Mouse (Mus musculus): ENCODE results near the gene AC124502.3. TPM values are rescaled to one million over a fixed set of nuclear protein-coding genes. Genes with fewer than 3 reads are reported as not detected.
A peak's percentile ranks its signal among the peaks of the same experiment; 100 is the strongest.

The AC124502.3 gene
- polyA plus RNA-seq, 1 experiment from 2014 or later = 2.2 TPM

- Histone ChIP-seq H3K4me2 (peak overlapping the region; percentile 98), H3K4me1 (peaks cover 28% of the 10 kb centered on the region), H3K27ac (peak overlapping the region; percentile 82), H3K4me3 (replicated peaks) (peak overlapping the region; percentile 64), H3K9ac (peak overlapping the region; percentile 88), H3K9me3 (no peaks in the 10 kb centered on the region), H3K36me3 (no peaks in the 10 kb centered on the region), H3K27me3 (replicated peaks) (no peaks in the 10 kb centered on the region)
- WGBS = 3% methylated on average over 32 of the region's 32 CpGs
- ATAC-seq (ENCODE audit: insufficient read depth, low FRiP score, low read depth) = peak; percentile 33; the same call in 1 of the 2 replicates
Observed at GRCm38 (mm10) chr19:5037678-5038571, 766 bp upstream of the AC124502.3 start.

GRCm38 (mm10) chr19:5039301-5040114 is 817 bp downstream of the AC124502.3 start:
- ATAC-seq (ENCODE audit: insufficient read depth, low FRiP score, low read depth) = 0 out of 2 replicates have a peak, but pooled peaks have one; percentile 1
- H3K4me1 ChIP-seq = peaks cover 29% of the 10 kb centered on the region
- no peaks in the 10 kb centered on the region for H3K36me3 ChIP-seq
- peak overlapping the region; percentile 88 for H3K9ac ChIP-seq
- peak overlapping the region; percentile 82; the same call in 1 of the 2 replicates for H3K27ac ChIP-seq
- WGBS = 14% methylated on average over 41 of the region's 41 CpGs
- peak overlapping the region; percentile 64 for H3K4me3 ChIP-seq (replicated peaks)
- no peaks in the 10 kb centered on the region for H3K9me3 ChIP-seq
- no peaks in the 10 kb centered on the region for H3K27me3 ChIP-seq (replicated peaks)
- peak overlapping the region; percentile 98 for H3K4me2 ChIP-seq

- peak within 1 kb of the TSS; percentile 68 for H3K9ac ChIP-seq
- H3K4me2 ChIP-seq = peak within 1 kb of the TSS; percentile 98
- no peaks in the 10 kb centered on the region for H3K9me3 ChIP-seq
- peak within 1 kb of the TSS; percentile 57 for H3K27ac ChIP-seq
- H3K27me3 ChIP-seq (replicated peaks) = no peaks in the 10 kb centered on the region
- WGBS = 4% methylated on average over 40 of the region's 40 CpGs
- H3K4me1 ChIP-seq = peaks cover 29% of the 10 kb centered on the region
- peak; percentile 72 for ATAC-seq (ENCODE audit: insufficient read depth, low FRiP score, low read depth)
- no peaks in the 10 kb centered on the region for H3K36me3 ChIP-seq
- H3K4me3 ChIP-seq (replicated peaks) = peak within 1 kb of the TSS; percentile 64
Observed at GRCm38 (mm10) chr19:5040862-5041523, 2.3 kb downstream of the AC124502.3 start, which contains the start of gene Brms1. TSS of gene Brms1 (plus strand) at chr19:5041354.

GRCm38 (mm10) chr19:5041588-5041987 is 2.9 kb downstream of the AC124502.3 start:
- peaks cover 29% of the 10 kb centered on the region for H3K4me1 ChIP-seq
- H3K9ac ChIP-seq = peak overlapping the region; percentile 68
- peak overlapping the region; percentile 98 for H3K4me2 ChIP-seq
- no peak for ATAC-seq (ENCODE audit: insufficient read depth, low FRiP score, low read depth)
- peak overlapping the region; percentile 64 for H3K4me3 ChIP-seq (replicated peaks)
- no peaks in the 10 kb centered on the region for H3K9me3 ChIP-seq
- H3K36me3 ChIP-seq = 0 out of 2 replicates have a peak, but pooled peaks cover 4% of the 10 kb centered on the region
- H3K27ac ChIP-seq = peak overlapping the region; percentile 57
- 2% methylated on average over 16 of the region's 16 CpGs for WGBS
- H3K27me3 ChIP-seq (replicated peaks) = no peaks in the 10 kb centered on the region

- 0 out of 2 replicates have a peak, but pooled peaks cover 18% of the 10 kb centered on the region for H3K36me3 ChIP-seq
- H3K4me1 ChIP-seq = peaks cover 19% of the 10 kb centered on the region
- no peak overlapping the region for H3K4me2 ChIP-seq
- ATAC-seq (ENCODE audit: insufficient read depth, low FRiP score, low read depth) = no peak
- no peaks in the 10 kb centered on the region for H3K27me3 ChIP-seq (replicated peaks)
- no peak overlapping the region for H3K4me3 ChIP-seq (replicated peaks)
- H3K9me3 ChIP-seq = no peaks in the 10 kb centered on the region
- WGBS = 77% methylated on average over 4 of the region's 4 CpGs
- no peak overlapping the region for H3K27ac ChIP-seq
- no peak overlapping the region for H3K9ac ChIP-seq
Observed at GRCm38 (mm10) chr19:5045531-5045930, 6.8 kb downstream of the AC124502.3 start.

- 0 out of 2 replicates have a peak, but pooled peaks cover 18% of the 10 kb centered on the region for H3K36me3 ChIP-seq
- 84% methylated on average over 14 of the region's 14 CpGs for WGBS
Observed at GRCm38 (mm10) chr19:5048138-5049056, 9.7 kb downstream of the AC124502.3 start.

GRCm38 (mm10) chr19:5049325-5049724 is 10.6 kb downstream of the AC124502.3 start:
- H3K9me3 ChIP-seq = no peaks in the 10 kb centered on the region
- H3K36me3 ChIP-seq = 0 out of 2 replicates have a peak, but pooled peaks cover 18% of the 10 kb centered on the region
- H3K9ac ChIP-seq = no peak overlapping the region
- no peak overlapping the region for H3K4me2 ChIP-seq
- H3K27me3 ChIP-seq (replicated peaks) = peaks cover 6% of the 10 kb centered on the region; the same call in 1 of the 2 replicates
- peaks cover 16% of the 10 kb centered on the region for H3K4me1 ChIP-seq
- 85% methylated on average over 6 of the region's 6 CpGs for WGBS
- no peak overlapping the region for H3K4me3 ChIP-seq (replicated peaks)
- no peak for ATAC-seq (ENCODE audit: insufficient read depth, low FRiP score, low read depth)
- H3K27ac ChIP-seq = no peak overlapping the region

More at GRCm38 (mm10) chr19:5048138-5049056, 9.7 kb downstream of the AC124502.3 start:
- Histone ChIP-seq H3K27me3 (replicated peaks) (peaks cover 4% of the 10 kb centered on the region; the same call in 1 of the 2 replicates), H3K4me3 (replicated peaks) (no peak overlapping the region), H3K9ac (no peak overlapping the region), H3K27ac (no peak overlapping the region), H3K4me2 (no peak overlapping the region), H3K4me1 (peaks cover 16% of the 10 kb centered on the region), H3K9me3 (no peaks in the 10 kb centered on the region)
- no peak for ATAC-seq (ENCODE audit: insufficient read depth, low FRiP score, low read depth)

GRCm38 (mm10) chr19:5050047-5050905 is 11.6 kb downstream of the AC124502.3 start, which contains the start of gene Rin1:
TSS of gene Rin1 (plus strand) at chr19:5050481.
- Histone ChIP-seq H3K4me2 (peak within 1 kb of the TSS; percentile 51), H3K9me3 (no peaks in the 10 kb centered on the region), H3K4me1 (peaks cover 16% of the 10 kb centered on the region), H3K36me3 (0 out of 2 replicates have a peak, but pooled peaks cover 18% of the 10 kb centered on the region), H3K27me3 (replicated peaks) (peaks cover 6% of the 10 kb centered on the region; the same call in 1 of the 2 replicates), H3K9ac (no peak within 1 kb of the TSS), H3K4me3 (replicated peaks) (peak within 1 kb of the TSS; percentile 35), H3K27ac (peak within 1 kb of the TSS; percentile 16)
- peak; percentile 36 for ATAC-seq (ENCODE audit: insufficient read depth, low FRiP score, low read depth)
- 16% methylated on average over 14 of the region's 14 CpGs for WGBS

- H3K4me2 ChIP-seq = peak overlapping the region; percentile 51
- peak overlapping the region; percentile 35 for H3K4me3 ChIP-seq (replicated peaks)
- H3K9me3 ChIP-seq = no peaks in the 10 kb centered on the region
- H3K4me1 ChIP-seq = peaks cover 16% of the 10 kb centered on the region
- peaks cover 6% of the 10 kb centered on the region; the same call in 1 of the 2 replicates for H3K27me3 ChIP-seq (replicated peaks)
- H3K27ac ChIP-seq = peak overlapping the region; percentile 16
- peak; percentile 44; the same call in 1 of the 2 replicates for ATAC-seq (ENCODE audit: insufficient read depth, low FRiP score, low read depth)
- H3K36me3 ChIP-seq = 0 out of 2 replicates have a peak, but pooled peaks cover 18% of the 10 kb centered on the region
- H3K9ac ChIP-seq = no peak overlapping the region
- 8% methylated on average over 17 of the region's 17 CpGs for WGBS
Observed at GRCm38 (mm10) chr19:5051031-5051430, 12.3 kb downstream of the AC124502.3 start.

All from stomach, embryonic 15.5 days (tissue).